Mouse (Mus musculus): Measurements from ENCODE around the gene Actr10. TPM values are rescaled to one million over a fixed set of nuclear protein-coding genes. Genes with fewer than 3 reads are reported as not detected.

The Actr10 gene
- polyA plus RNA-seq (2012; fragmentation: generic; extraction: Trizol): 123 TPM

DNA sequence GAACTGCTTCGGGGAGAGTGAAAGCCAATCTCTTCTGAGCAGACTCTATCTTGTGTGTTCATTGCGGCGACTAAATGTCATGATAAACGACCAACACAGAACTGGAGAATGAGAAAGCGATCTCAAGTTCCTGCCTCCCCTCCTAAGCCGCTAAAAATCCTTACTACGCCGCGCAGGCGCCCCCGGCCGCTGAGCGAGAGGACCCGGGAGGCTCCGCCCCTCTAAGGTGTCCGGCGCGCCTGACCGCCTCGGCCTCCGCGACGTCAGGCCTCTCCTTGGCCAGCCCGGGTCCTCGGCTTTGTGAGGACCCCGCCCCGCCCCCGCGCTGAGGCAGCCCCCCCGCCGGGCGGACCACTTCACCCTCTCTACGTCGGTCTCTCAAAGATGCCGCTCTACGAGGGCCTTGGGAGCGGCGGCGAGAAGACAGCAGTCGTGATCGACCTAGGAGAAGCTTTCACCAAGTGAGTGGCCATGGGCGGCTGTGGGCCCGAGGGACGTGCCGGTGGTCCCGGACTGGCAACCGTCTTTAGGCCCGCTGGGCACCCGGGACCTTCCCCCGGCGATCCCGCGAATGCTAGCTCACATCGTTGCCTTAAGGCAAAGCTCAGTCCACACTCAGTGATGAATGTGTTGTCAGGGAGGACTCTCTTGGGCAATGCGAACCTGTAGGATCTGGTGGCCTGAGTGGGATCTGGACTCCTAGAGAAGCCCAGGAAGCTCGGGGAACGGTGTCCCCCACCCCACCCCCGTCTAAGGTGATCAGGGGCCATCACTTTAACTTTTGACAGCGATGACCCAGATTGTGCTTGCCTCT, at the start of gene Actr10:
Gene Actr10, plus strand, starts transcription at position 287 of the 814 bp plus-strand sequence.
- peaks cover 13% of the 10 kb centered on the region for H3K36me3 ChIP-seq (ENCODE audit: control insufficient read depth, insufficient read depth)
- H3K27me3 ChIP-seq (ENCODE audit: control insufficient read depth, insufficient read depth, insufficient read length): no peaks in the 10 kb centered on the region
- peak within 1 kb of the TSS; percentile 63 for H3ac ChIP-seq (ENCODE audit: control insufficient read depth, insufficient read length)
- H3K79me2 ChIP-seq (ENCODE audit: control insufficient read depth, insufficient read depth): peaks cover 26% of the 10 kb centered on the region
- peak within 1 kb of the TSS; percentile 91 for H3K4me2 ChIP-seq (ENCODE audit: low read depth)
- TF ChIP-seq MAX (IDR thresholded peaks at IDR 0.05; ENCODE audit: low read depth) (peak; percentile 53), MYOD1 (IDR thresholded peaks at IDR 0.05; ENCODE audit: control insufficient read depth in 1 of 3, insufficient read length in 2 of 3, low read depth in 2 of 3) (no peak), REST (IDR thresholded peaks at IDR 0.05; ENCODE audit: insufficient read depth, insufficient read length) (no peak), TCF3 (IDR thresholded peaks at IDR 0.05; ENCODE audit: insufficient read length, low read depth) (no peak), POLR2A (IDR thresholded peaks at IDR 0.05; ENCODE audit: insufficient read length, low read depth) (peak; percentile 72), POLR2AphosphoS2 (IDR thresholded peaks at IDR 0.05; ENCODE audit: insufficient read length, low read depth) (peak; percentile 62), CEBPB (IDR thresholded peaks at IDR 0.05; ENCODE audit: insufficient read depth, poor library complexity, severe bottlenecking) (no peak), MYOG (IDR thresholded peaks at IDR 0.05; ENCODE audit: control insufficient read depth in 1 of 3, insufficient read depth in 1 of 3, insufficient read length in 2 of 3, low read depth in 2 of 3) (no peak), TCF12 (IDR thresholded peaks at IDR 0.05; ENCODE audit: insufficient read depth, poor library complexity, severe bottlenecking) (no peak), E2F4 (IDR thresholded peaks at IDR 0.05; ENCODE audit: insufficient read depth) (no peak), SRF (IDR thresholded peaks at IDR 0.05; ENCODE audit: control insufficient read depth, insufficient read length, low read depth) (no peak), USF1 (IDR thresholded peaks at IDR 0.05; ENCODE audit: low read depth) (no peak)
- peak within 1 kb of the TSS; percentile 76 for H3K4me3 ChIP-seq

DNA sequence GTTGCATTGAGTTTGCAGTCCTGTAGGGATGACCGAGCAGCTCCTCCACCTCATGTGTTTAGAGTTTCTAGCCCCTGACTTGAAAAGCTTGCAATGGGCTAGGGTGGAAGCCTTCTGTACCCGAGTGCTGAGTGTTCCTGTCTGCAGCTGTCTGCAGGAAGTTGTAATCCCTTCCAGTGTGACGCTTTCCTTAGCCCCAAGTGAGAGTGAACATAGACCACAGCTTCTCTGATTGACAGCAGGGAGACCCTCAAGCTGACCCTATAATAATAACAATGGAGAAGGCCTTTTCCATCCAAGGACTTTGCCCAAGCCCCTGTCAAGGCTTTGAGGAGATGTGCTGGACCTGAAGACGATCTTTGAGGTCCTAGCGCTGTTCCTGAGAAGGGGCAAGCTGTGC, 47.3 kb upstream of the Actr10 start:
- no peaks in the 10 kb centered on the region for H3K27me3 ChIP-seq (ENCODE audit: control insufficient read depth, insufficient read depth, insufficient read length)
- no peak for TF ChIP-seq CEBPB (IDR thresholded peaks at IDR 0.05; ENCODE audit: insufficient read depth, poor library complexity, severe bottlenecking)
- no peak for TF ChIP-seq TCF3 (IDR thresholded peaks at IDR 0.05; ENCODE audit: insufficient read length, low read depth)
- no peak for TF ChIP-seq USF1 (IDR thresholded peaks at IDR 0.05; ENCODE audit: low read depth)
- no peak for TF ChIP-seq E2F4 (IDR thresholded peaks at IDR 0.05; ENCODE audit: insufficient read depth)
- TF ChIP-seq MAX (IDR thresholded peaks at IDR 0.05; ENCODE audit: low read depth): no peak
- TF ChIP-seq POLR2A (IDR thresholded peaks at IDR 0.05; ENCODE audit: insufficient read length, low read depth): no peak
- no peak for TF ChIP-seq SRF (IDR thresholded peaks at IDR 0.05; ENCODE audit: control insufficient read depth, insufficient read length, low read depth)
- no peak for TF ChIP-seq TCF12 (IDR thresholded peaks at IDR 0.05; ENCODE audit: insufficient read depth, poor library complexity, severe bottlenecking)
- TF ChIP-seq REST (IDR thresholded peaks at IDR 0.05; ENCODE audit: insufficient read depth, insufficient read length): no peak
- no peak for TF ChIP-seq POLR2AphosphoS2 (IDR thresholded peaks at IDR 0.05; ENCODE audit: insufficient read length, low read depth)
- TF ChIP-seq MYOG (IDR thresholded peaks at IDR 0.05; ENCODE audit: control insufficient read depth in 1 of 3, insufficient read depth in 1 of 3, insufficient read length in 2 of 3, low read depth in 2 of 3): no peak
- TF ChIP-seq MYOD1 (IDR thresholded peaks at IDR 0.05; ENCODE audit: control insufficient read depth in 1 of 3, insufficient read length in 2 of 3, low read depth in 2 of 3): no peak

DNA sequence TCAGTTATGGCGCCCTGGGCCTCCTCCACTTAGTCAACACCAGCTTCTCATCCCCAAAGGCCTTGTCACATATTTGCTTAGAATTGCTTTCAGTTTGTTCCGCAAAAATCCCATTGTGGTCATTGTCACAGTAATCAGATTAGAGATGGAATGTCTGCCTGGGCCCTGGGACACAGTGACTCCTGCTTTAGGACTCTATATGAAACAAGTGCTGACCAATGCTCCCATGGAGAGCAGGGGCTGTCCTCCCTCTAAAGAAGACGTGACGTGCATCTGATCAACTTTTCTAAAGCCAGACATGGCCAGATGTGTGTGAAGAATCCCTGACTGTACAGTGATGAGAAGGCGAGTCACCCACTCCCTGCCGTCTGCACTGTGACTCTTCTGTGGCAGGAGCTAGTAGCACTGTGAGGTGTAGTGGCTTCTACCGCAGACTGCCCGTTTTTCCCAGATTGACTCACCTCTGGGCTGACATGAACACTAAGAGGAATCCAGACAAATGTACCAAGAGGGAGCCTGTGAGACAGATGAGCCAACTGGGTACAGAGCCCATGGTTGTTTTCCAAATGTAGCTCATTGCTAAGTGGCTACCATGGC, 46.7 kb upstream of the Actr10 start:
- Histone ChIP-seq H3K27me3 (ENCODE audit: control insufficient read depth, insufficient read depth, insufficient read length) (no peaks in the 10 kb centered on the region), H3ac (ENCODE audit: control insufficient read depth, insufficient read length) (no peak overlapping the region)
- TF ChIP-seq MYOD1 (IDR thresholded peaks at IDR 0.05; ENCODE audit: control insufficient read depth in 1 of 3, insufficient read length in 2 of 3, low read depth in 2 of 3) (no peak), MYOG (IDR thresholded peaks at IDR 0.05; ENCODE audit: control insufficient read depth in 1 of 3, insufficient read depth in 1 of 3, insufficient read length in 2 of 3, low read depth in 2 of 3) (no peak), CEBPB (IDR thresholded peaks at IDR 0.05; ENCODE audit: insufficient read depth, poor library complexity, severe bottlenecking) (no peak), REST (IDR thresholded peaks at IDR 0.05; ENCODE audit: insufficient read depth, insufficient read length) (no peak), E2F4 (IDR thresholded peaks at IDR 0.05; ENCODE audit: insufficient read depth) (no peak), SRF (IDR thresholded peaks at IDR 0.05; ENCODE audit: control insufficient read depth, insufficient read length, low read depth) (no peak), POLR2A (IDR thresholded peaks at IDR 0.05; ENCODE audit: insufficient read length, low read depth) (no peak), TCF3 (IDR thresholded peaks at IDR 0.05; ENCODE audit: insufficient read length, low read depth) (no peak), TCF12 (IDR thresholded peaks at IDR 0.05; ENCODE audit: insufficient read depth, poor library complexity, severe bottlenecking) (no peak), USF1 (IDR thresholded peaks at IDR 0.05; ENCODE audit: low read depth) (no peak), POLR2AphosphoS2 (IDR thresholded peaks at IDR 0.05; ENCODE audit: insufficient read length, low read depth) (no peak), MAX (IDR thresholded peaks at IDR 0.05; ENCODE audit: low read depth) (no peak)

More for the DNA sequence above, 47.3 kb upstream of the Actr10 start:
- Histone ChIP-seq H3K4me3 (no peak overlapping the region), H3K4me2 (ENCODE audit: low read depth) (no peak overlapping the region), H3K79me2 (ENCODE audit: control insufficient read depth, insufficient read depth) (no peaks in the 10 kb centered on the region), H3ac (ENCODE audit: control insufficient read depth, insufficient read length) (no peak overlapping the region), H3K36me3 (ENCODE audit: control insufficient read depth, insufficient read depth) (peaks cover 39% of the 10 kb centered on the region)

DNA sequence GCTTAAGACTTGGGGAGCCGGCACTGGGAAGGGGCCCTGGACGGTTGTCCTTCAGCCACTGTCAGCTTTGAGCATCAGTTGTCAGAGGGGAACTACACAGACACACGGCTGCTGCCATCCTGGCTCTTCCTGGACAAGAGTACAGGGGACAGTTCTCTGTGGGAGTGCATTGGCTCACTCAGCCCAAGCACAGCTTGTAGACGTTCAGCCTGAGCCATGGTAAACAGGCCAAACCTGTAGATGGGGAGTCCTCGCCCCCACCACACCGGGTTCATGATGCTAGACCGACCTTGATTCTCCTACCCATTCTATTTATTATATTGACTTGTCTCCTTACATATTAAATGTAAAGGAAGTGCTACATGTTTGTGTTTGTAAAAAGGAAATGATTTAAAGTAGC, 42.4 kb upstream of the Actr10 start:
- Histone ChIP-seq H3K79me2 (ENCODE audit: control insufficient read depth, insufficient read depth) (no peaks in the 10 kb centered on the region), H3K4me2 (ENCODE audit: low read depth) (no peak overlapping the region), H3K27me3 (ENCODE audit: control insufficient read depth, insufficient read depth, insufficient read length) (no peaks in the 10 kb centered on the region), H3K4me3 (no peak overlapping the region), H3ac (ENCODE audit: control insufficient read depth, insufficient read length) (no peak overlapping the region), H3K36me3 (ENCODE audit: control insufficient read depth, insufficient read depth) (peaks cover 52% of the 10 kb centered on the region)
- TF ChIP-seq SRF (IDR thresholded peaks at IDR 0.05; ENCODE audit: control insufficient read depth, insufficient read length, low read depth) (no peak), TCF3 (IDR thresholded peaks at IDR 0.05; ENCODE audit: insufficient read length, low read depth) (no peak), TCF12 (IDR thresholded peaks at IDR 0.05; ENCODE audit: insufficient read depth, poor library complexity, severe bottlenecking) (no peak), MAX (IDR thresholded peaks at IDR 0.05; ENCODE audit: low read depth) (no peak), POLR2AphosphoS2 (IDR thresholded peaks at IDR 0.05; ENCODE audit: insufficient read length, low read depth) (no peak), E2F4 (IDR thresholded peaks at IDR 0.05; ENCODE audit: insufficient read depth) (no peak), CEBPB (IDR thresholded peaks at IDR 0.05; ENCODE audit: insufficient read depth, poor library complexity, severe bottlenecking) (no peak), MYOG (IDR thresholded peaks at IDR 0.05; ENCODE audit: control insufficient read depth in 1 of 3, insufficient read depth in 1 of 3, insufficient read length in 2 of 3, low read depth in 2 of 3) (no peak), MYOD1 (IDR thresholded peaks at IDR 0.05; ENCODE audit: control insufficient read depth in 1 of 3, insufficient read length in 2 of 3, low read depth in 2 of 3) (no peak), USF1 (IDR thresholded peaks at IDR 0.05; ENCODE audit: low read depth) (no peak), POLR2A (IDR thresholded peaks at IDR 0.05; ENCODE audit: insufficient read length, low read depth) (no peak), REST (IDR thresholded peaks at IDR 0.05; ENCODE audit: insufficient read depth, insufficient read length) (no peak)

More for the DNA sequence above, 46.7 kb upstream of the Actr10 start:
- H3K4me3 ChIP-seq: no peak overlapping the region
- H3K36me3 ChIP-seq (ENCODE audit: control insufficient read depth, insufficient read depth): peaks cover 39% of the 10 kb centered on the region
- no peak overlapping the region for H3K4me2 ChIP-seq (ENCODE audit: low read depth)
- no peaks in the 10 kb centered on the region for H3K79me2 ChIP-seq (ENCODE audit: control insufficient read depth, insufficient read depth)

All from myocyte (in vitro differentiated cells).